Mouse (Mus musculus): ENCODE measurements around the gene Orc3. TPM values are rescaled to one million over a fixed set of nuclear protein-coding genes. Genes with fewer than 3 reads are reported as not detected.
A peak's percentile ranks its signal among the peaks of the same experiment; 100 is the strongest.

Orc3 gene
- 84.7 and 93.2 TPM in 2 replicates for polyA plus RNA-seq (2015; fragmentation: Nextera tagmentation; extraction: Ambion mirVana)

DNA sequence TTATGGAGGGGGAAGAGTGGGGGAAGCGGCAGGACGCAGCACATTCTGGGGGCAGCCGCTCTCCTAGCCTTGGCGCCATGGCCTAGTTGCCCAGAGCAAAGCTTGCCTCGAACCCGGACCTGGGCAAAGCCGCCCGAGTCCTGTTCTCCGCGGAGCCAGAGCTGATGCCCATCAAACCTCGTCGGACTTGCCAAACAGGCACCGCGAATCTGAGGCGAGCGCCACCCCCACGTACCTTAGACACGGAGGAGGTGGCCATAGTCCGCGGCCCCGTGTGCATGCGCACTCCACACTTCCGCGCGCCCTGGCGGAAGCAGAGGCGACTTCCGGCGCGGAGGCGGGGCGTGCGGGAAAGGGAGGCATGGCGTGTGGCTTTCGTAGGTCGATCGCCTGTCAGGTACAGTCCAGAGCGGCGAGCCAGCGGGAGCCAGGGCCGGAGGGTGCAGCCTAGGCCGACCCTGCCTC, at the start of gene Orc3, which contains the start of gene Rars2:
Orc3 (minus strand) TSS at position 315 of the 465 bp plus-strand sequence.
Rars2 (plus strand) TSS at position 328 of the 465 bp plus-strand sequence.
- H3K27ac ChIP-seq = peak within 1 kb of the TSS; percentile 87
- peak; percentile 99 for ATAC-seq (ENCODE audit: borderline replicate concordance, extremely low read depth, low FRiP score, low TSS enrichment)
- no peaks in the 10 kb centered on the region for H3K27me3 ChIP-seq
- peak within 1 kb of the TSS; percentile 89 for H3K9ac ChIP-seq
- under 1% methylated on average over 42 of the region's 42 CpGs for WGBS
- H3K36me3 ChIP-seq = peaks cover 2% of the 10 kb centered on the region; the same call in 1 of the 2 replicates
- H3K4me1 ChIP-seq = peaks cover 22% of the 10 kb centered on the region
- peak within 1 kb of the TSS; percentile 80 for H3K4me2 ChIP-seq
- peak within 1 kb of the TSS; percentile 85 for H3K4me3 ChIP-seq
- no peaks in the 10 kb centered on the region for H3K9me3 ChIP-seq

DNA sequence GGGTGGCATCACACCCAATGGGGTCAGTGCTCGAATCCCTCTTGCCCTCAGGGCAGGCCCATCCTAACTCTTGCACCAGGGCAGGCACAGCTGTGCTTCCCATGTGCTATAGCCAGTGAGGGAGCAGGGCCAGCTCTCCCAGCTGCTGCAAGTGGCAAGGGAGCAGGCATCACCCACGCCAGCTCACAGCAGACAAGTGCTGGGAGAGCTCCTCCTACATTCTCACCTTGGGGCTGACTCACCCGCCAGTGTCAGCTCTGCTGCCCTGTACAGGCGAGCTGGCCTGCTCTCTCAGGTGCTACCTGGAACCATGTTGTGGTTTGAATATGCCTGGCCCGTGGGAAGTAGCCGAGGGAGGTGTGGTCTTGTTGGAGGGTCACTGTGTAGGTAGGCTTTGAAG, 47.2 kb upstream of the Orc3 start:
- Histone ChIP-seq H3K4me1 (no peaks in the 10 kb centered on the region), H3K9me3 (no peaks in the 10 kb centered on the region), H3K27ac (no peak overlapping the region), H3K36me3 (peaks cover 72% of the 10 kb centered on the region), H3K9ac (no peak overlapping the region), H3K4me3 (no peak overlapping the region), H3K4me2 (no peak overlapping the region), H3K27me3 (no peaks in the 10 kb centered on the region)
- WGBS = 78% methylated on average over 6 of the region's 6 CpGs
- no peak for ATAC-seq (ENCODE audit: borderline replicate concordance, extremely low read depth, low FRiP score, low TSS enrichment)

DNA sequence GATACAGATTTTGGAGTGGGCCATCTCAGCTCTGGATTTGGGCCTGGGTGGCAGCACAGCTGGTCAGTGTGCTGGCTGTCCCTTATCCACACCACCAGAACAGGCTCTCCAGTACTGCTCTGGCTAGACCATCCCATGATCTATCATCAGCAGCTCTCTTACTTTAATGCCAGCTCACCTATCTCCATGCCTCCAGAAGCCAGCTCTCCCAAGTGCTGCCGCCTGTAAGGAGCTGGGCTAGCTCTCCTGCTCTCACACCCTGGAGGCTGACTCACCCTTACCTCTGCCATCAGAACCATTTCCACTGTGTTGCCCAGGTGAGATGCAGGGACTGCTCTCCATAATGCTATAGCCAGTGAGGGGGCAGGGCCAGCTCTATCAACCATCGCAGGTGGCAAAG, 46.8 kb upstream of the Orc3 start:
- no peaks in the 10 kb centered on the region for H3K27me3 ChIP-seq
- WGBS = 89% methylated on average over 2 of the region's 2 CpGs
- H3K4me2 ChIP-seq = no peak overlapping the region
- H3K27ac ChIP-seq = no peak overlapping the region
- no peaks in the 10 kb centered on the region for H3K9me3 ChIP-seq
- H3K4me3 ChIP-seq = no peak overlapping the region
- H3K4me1 ChIP-seq = no peaks in the 10 kb centered on the region
- peaks cover 68% of the 10 kb centered on the region for H3K36me3 ChIP-seq
- ATAC-seq (ENCODE audit: borderline replicate concordance, extremely low read depth, low FRiP score, low TSS enrichment) = no peak
- no peak overlapping the region for H3K9ac ChIP-seq

DNA sequence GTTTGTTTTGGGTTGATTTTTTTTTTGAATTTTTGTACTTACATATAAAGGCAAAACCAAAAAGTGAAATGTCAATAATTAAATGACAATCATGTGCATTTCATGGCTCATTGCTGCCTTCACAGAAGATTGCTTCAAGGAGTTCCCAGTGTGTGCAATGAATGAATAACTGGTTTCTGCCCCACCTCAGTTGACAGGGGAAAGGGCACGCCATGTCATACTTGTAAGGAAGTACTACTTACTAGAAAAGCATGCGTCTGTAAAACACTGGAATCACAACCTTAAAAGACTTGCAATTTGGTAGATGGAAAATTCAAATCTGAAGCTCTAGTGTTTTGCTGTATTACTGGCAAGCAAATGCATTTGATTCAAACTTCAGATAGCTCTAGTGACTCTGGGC, 44.3 kb upstream of the Orc3 start:
- WGBS = 93% methylated on average over 2 of the region's 2 CpGs
- Histone ChIP-seq H3K9ac (no peak overlapping the region), H3K27me3 (no peaks in the 10 kb centered on the region), H3K4me3 (no peak overlapping the region), H3K36me3 (peaks cover 68% of the 10 kb centered on the region), H3K27ac (no peak overlapping the region), H3K9me3 (no peaks in the 10 kb centered on the region), H3K4me1 (no peaks in the 10 kb centered on the region), H3K4me2 (no peak overlapping the region)
- no peak for ATAC-seq (ENCODE audit: borderline replicate concordance, extremely low read depth, low FRiP score, low TSS enrichment)

DNA sequence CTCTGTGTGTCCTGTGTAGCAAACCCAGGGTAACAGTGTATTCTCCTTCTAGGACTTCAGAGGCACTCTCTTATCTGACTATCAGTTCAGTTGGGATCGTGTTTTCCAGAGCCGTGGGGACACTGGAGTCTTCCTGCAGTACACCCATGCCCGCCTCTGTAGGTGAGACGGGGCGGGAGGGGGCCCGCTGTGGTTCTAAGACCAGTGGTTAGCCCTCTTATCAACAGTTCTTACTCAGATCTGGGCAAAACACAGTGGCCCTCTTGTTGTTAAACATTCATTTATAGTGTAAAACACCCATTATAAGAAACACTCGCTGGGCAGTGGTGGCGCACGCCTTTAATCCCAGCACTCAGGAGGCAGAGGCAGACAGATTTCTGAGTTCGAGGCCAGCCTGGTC, 41.4 kb upstream of the Orc3 start:
- Histone ChIP-seq H3K4me2 (no peak overlapping the region), H3K36me3 (peaks cover 61% of the 10 kb centered on the region), H3K4me3 (no peak overlapping the region), H3K27me3 (no peaks in the 10 kb centered on the region), H3K4me1 (no peaks in the 10 kb centered on the region), H3K27ac (no peak overlapping the region), H3K9ac (no peak overlapping the region), H3K9me3 (no peaks in the 10 kb centered on the region)
- 93% methylated on average over 10 of the region's 10 CpGs for WGBS
- ATAC-seq (ENCODE audit: borderline replicate concordance, extremely low read depth, low FRiP score, low TSS enrichment) = no peak

DNA sequence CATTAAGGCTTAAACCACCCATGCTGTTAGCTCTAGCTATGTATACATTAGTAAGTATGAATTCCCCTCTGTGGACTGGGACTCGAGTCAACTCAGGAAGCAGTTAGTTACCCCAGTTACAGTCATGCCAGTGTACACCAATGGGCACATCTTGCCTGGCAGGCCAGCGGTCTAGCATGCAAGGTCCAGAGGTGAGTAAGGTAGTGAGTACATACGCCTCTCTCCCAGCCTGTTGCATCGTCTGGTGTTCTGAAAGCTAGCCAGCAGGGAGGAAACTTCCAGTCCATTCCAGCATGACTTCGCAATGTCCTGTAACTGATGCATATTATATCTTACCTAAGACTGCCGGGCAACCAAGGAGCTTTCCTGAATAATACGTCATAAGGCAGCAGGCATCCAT, 38.4 kb upstream of the Orc3 start:
- no peak overlapping the region for H3K4me2 ChIP-seq
- no peak overlapping the region for H3K9ac ChIP-seq
- no peaks in the 10 kb centered on the region for H3K27me3 ChIP-seq
- H3K27ac ChIP-seq = no peak overlapping the region
- no peaks in the 10 kb centered on the region for H3K9me3 ChIP-seq
- no peak overlapping the region for H3K4me3 ChIP-seq
- no peaks in the 10 kb centered on the region for H3K4me1 ChIP-seq
- WGBS = 86% methylated on average over 7 of the region's 7 CpGs
- ATAC-seq (ENCODE audit: borderline replicate concordance, extremely low read depth, low FRiP score, low TSS enrichment) = no peak
- H3K36me3 ChIP-seq = peaks cover 48% of the 10 kb centered on the region

DNA sequence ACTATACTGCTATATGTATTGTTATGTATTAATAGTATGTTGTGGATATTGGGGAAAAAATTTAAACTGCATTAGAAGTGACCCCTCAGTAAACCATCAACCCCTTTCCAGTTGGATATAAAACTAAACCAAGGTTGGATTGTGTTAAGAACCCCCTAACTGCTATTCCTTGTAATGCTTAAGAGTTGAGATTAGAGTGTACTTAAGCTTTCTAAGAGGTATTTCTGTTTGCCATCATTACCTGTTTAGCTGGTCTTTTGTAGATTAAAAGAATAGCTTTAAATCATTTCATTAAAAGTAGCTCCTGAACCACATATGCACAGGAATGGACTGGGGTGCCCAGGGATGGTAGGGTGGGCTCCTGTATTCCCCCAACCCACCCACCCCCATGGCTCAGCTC, 30.0 kb upstream of the Orc3 start:
- H3K4me1 ChIP-seq = 0 out of 2 replicates have a peak, but pooled peaks cover 3% of the 10 kb centered on the region
- H3K4me2 ChIP-seq = no peak overlapping the region
- H3K27me3 ChIP-seq = no peaks in the 10 kb centered on the region
- no peak for ATAC-seq (ENCODE audit: borderline replicate concordance, extremely low read depth, low FRiP score, low TSS enrichment)
- peak overlapping the region; percentile 24; the same call in 1 of the 2 replicates for H3K27ac ChIP-seq
- peaks cover 28% of the 10 kb centered on the region for H3K36me3 ChIP-seq
- no peaks in the 10 kb centered on the region for H3K9me3 ChIP-seq
- H3K4me3 ChIP-seq = no peak overlapping the region
- H3K9ac ChIP-seq = no peak overlapping the region

DNA sequence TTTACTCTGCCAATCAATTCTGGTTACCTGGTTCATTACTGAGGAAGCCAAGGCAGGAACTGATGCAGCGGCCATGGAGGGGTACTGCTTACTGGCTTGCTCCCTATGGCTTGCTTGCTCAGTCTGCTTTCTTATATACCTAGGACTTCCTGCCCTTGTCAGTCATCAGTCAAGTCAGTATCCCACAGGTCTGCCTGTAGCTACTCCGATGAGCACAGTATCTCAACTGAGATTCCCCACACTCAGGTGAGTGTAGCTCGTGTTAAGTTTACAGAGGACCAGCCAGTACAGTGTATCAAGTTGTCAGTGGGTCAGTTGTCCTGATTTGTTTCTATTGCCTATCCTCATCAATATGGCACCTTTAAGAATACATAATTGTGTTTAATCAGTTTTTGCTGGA, 26.0 kb upstream of the Orc3 start:
- Histone ChIP-seq H3K9me3 (no peaks in the 10 kb centered on the region), H3K27ac (no peak overlapping the region), H3K4me1 (0 out of 2 replicates have a peak, but pooled peaks cover 3% of the 10 kb centered on the region), H3K9ac (no peak overlapping the region), H3K36me3 (peaks cover 29% of the 10 kb centered on the region), H3K27me3 (no peaks in the 10 kb centered on the region), H3K4me2 (no peak overlapping the region), H3K4me3 (no peak overlapping the region)
- WGBS = 92% methylated on average over 3 of the region's 3 CpGs
- ATAC-seq (ENCODE audit: borderline replicate concordance, extremely low read depth, low FRiP score, low TSS enrichment) = no peak

DNA sequence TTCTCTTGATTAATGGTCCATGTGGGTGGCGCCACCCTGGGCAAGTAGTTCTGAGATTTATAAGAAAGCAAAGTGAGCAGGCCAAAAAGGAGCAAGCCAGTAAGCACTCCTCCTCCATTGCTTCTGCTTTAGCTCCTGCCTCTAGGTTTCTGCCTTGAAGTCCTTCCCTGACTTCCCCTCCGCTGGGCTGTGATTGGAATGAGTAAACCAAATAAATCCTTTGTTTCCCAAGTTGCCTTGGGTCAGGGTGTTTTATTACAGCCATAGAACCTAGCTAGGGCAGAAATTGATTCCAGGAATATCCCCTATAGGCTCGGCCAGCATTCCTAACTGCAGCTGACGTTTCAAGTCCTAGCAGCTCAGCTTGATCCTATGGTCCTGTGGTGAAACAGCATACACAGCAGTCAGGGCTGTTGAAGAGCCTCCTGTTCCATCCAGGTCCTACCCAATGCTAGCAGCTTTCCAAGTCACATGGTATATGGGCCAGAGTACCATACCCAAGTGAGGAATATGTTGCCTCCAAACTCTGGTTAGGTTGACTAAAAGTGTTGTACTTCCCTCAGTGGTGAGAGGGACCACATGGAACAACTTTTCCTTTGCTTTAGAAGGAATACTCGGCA, 25.1 kb upstream of the Orc3 start:
- Histone ChIP-seq H3K27me3 (no peaks in the 10 kb centered on the region), H3K4me1 (0 out of 2 replicates have a peak, but pooled peaks cover 3% of the 10 kb centered on the region), H3K9me3 (no peaks in the 10 kb centered on the region), H3K9ac (no peak overlapping the region), H3K36me3 (peaks cover 29% of the 10 kb centered on the region), H3K27ac (no peak overlapping the region), H3K4me2 (no peak overlapping the region), H3K4me3 (no peak overlapping the region)
- ATAC-seq (ENCODE audit: borderline replicate concordance, extremely low read depth, low FRiP score, low TSS enrichment) = no peak
- 82% methylated on average over 5 of the region's 5 CpGs for WGBS

DNA sequence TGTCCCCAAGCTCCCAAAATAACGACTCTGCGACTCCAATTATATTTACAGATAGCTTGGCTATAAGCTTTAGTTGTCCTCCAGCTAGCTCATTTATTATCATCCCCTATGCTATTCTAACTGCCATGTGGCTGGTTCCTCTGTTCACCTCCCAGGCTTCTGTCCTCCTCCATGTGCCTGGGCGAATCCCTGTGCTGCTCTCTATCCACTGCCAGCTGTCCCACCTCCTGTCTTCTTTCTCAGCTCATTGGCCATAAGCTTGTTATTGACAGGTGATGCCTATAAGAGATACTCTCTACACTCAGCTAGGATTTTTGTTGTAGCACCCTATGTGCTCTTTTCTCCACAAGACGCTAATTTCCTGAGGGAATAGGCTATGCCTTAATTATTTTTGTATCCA, 23.1 kb upstream of the Orc3 start:
- Histone ChIP-seq H3K27ac (no peak overlapping the region), H3K4me1 (no peaks in the 10 kb centered on the region), H3K27me3 (no peaks in the 10 kb centered on the region), H3K4me2 (no peak overlapping the region), H3K9me3 (no peaks in the 10 kb centered on the region), H3K4me3 (no peak overlapping the region), H3K36me3 (peaks cover 31% of the 10 kb centered on the region), H3K9ac (no peak overlapping the region)
- no peak for ATAC-seq (ENCODE audit: borderline replicate concordance, extremely low read depth, low FRiP score, low TSS enrichment)
- WGBS = 79% methylated on average over 4 of the region's 4 CpGs

DNA sequence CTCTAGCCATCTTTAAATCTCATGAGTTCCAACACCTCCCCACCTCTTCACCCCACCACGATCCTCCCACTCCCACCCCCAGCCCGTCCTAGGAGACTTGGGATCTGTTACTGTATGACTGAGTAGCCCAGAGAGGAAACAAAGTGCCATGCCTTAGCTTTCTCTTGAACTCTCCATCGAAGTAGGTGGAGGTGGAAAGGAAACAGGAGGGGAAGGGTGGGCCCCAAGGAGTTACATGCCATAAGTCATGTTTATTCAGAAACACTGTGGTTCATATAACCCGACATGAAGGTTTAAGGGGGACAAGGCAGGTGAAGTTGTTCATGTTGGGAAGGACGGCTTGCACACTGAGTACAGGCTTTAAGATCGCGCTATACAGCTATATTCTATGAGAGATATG, 22.6 kb upstream of the Orc3 start:
- no peak for ATAC-seq (ENCODE audit: borderline replicate concordance, extremely low read depth, low FRiP score, low TSS enrichment)
- H3K27me3 ChIP-seq = no peaks in the 10 kb centered on the region
- H3K4me3 ChIP-seq = no peak overlapping the region
- no peak overlapping the region for H3K4me2 ChIP-seq
- WGBS = 90% methylated on average over 7 of the region's 7 CpGs
- H3K9ac ChIP-seq = no peak overlapping the region
- H3K9me3 ChIP-seq = no peaks in the 10 kb centered on the region
- no peak overlapping the region for H3K27ac ChIP-seq
- H3K36me3 ChIP-seq = peaks cover 31% of the 10 kb centered on the region
- no peaks in the 10 kb centered on the region for H3K4me1 ChIP-seq

DNA sequence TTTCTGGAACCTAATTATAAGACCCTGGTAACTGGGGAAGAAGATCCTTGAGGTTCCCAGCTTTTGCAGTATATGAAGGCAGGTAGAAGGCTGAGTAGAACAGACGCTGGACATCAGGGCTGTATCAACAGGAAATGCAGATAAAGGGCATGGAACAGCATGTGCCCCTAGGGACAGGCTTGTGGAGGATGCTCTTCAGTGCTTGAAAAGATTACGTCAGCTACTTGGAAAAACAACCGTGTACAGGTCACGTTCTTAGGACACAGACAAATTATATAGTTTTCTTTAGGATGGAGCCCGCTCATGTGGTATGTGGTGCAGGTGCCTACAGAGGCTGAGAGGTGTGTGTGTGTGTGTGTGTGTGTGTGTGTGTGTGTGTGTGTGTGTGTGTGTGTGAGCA, 21.3 kb upstream of the Orc3 start:
- no peak overlapping the region for H3K9ac ChIP-seq
- H3K4me1 ChIP-seq = no peaks in the 10 kb centered on the region
- no peak for ATAC-seq (ENCODE audit: borderline replicate concordance, extremely low read depth, low FRiP score, low TSS enrichment)
- H3K4me2 ChIP-seq = no peak overlapping the region
- WGBS = 88% methylated on average over 5 of the region's 5 CpGs
- H3K36me3 ChIP-seq = peaks cover 37% of the 10 kb centered on the region
- H3K4me3 ChIP-seq = no peak overlapping the region
- no peaks in the 10 kb centered on the region for H3K9me3 ChIP-seq
- H3K27ac ChIP-seq = no peak overlapping the region
- H3K27me3 ChIP-seq = no peaks in the 10 kb centered on the region
